Mouse (Mus musculus): Measurements from ENCODE around the gene Kirrel3. TPM values are rescaled to one million over a fixed set of nuclear protein-coding genes. Genes with fewer than 3 reads are reported as not detected.

Kirrel3 gene
- total RNA-seq, 2 experiments from 2014 or later: 1.0 to 2.2 TPM

DNA sequence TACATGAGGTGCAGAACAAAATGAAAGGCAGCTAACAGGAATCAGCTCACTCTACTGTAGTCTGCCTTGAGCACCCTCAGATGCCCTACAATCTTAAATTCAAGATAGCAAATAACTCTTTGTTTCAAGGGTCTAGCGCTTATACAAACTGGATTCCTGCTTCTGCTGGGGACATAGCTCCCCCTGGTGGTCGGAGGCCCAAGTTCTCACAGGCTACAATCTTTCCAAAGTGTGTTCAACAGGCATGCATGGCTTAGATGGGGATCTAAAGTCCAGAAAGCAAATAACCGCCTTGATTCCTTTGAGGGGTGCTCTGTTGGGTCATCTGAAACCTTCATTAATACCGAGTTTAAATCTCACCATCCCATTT lies 267.1 kb downstream of the Kirrel3 start:
- DNase-seq: peak; percentile 84

DNA sequence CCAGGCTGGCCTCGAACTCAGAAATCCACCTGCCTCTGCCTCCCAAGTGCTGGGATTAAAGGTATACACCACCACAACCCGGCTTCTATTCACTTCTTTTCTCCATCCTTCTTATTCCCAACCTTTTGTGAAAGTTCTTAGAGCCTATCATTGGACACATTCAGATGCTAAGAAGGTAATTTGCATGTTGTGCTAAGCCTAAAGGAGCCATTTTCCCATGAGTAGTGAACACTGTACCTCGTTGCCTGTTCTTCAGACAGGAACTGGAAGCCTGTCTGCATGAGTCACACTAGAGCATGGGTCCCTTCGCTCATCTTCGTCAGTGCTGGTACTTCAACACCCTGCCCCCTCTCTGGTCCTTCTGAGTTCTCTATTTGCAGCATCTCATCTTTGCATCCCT lies 268.2 kb downstream of the Kirrel3 start:
- no peak for DNase-seq

DNA sequence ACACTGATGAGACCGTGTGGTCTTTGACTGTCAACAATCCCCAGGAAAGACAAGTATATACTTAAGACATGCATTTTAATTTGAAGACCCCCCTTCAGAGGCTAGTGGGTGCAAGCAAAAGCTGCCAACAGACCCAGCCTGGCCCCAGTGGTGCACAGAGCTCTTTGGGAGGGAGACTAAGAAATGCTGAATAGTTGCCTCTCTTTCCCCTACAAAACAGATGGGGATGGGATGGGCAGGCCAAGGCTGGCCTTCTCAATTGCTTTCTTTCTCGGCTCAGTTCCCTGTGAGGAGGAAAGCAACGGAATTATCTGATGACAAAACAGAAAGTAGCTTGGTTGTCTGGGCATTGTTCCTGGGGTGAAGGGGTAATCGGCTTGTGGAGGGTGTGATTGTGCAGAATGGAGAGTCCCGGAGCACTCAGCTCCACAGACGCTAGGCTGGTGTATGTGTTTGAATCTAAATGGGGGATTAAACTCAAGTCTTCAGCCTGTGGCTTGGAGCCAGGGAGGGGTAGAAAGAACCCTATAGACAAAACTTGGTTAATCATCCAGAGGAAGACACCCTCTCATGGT lies 268.9 kb downstream of the Kirrel3 start:
- DNase-seq: no peak

DNA sequence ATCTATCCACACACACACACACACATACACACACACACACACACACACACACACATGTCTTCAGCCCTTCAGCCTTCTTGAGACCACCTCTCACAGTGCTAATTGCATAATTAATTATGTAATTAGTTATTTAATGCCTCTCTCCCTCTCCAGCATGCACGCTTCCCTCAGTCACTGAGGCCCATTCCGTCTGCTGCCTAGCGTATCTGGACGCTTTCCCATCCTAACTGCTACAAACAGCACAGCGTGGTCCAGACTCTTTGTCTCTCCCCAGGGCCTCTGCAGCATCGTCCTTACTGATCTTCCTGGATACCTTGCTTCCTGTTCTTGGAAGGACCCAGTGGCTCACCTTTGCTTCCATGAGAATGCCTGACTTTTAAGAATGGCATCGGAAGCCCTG lies 270.4 kb downstream of the Kirrel3 start:
- no peak for DNase-seq

DNA sequence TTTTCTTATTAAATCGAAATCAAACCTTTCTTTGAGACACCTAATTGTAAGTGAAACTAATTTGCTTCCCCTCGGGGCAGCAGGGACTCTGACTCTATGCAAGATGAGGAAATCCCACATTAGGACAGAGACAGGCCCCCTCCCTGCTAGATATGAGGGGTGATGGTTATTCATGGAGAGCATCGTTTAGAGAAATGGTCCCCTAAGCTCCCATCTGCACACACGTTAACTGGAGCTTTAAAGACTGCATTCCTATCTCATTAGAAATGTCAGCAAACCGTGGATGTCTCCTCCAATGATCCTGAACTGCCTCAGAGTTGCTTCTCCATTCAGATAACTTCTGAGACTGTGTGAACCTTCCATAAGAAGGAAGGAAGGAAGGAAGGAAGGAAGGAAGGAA lies 273.2 kb downstream of the Kirrel3 start:
- DNase-seq: no peak

DNA sequence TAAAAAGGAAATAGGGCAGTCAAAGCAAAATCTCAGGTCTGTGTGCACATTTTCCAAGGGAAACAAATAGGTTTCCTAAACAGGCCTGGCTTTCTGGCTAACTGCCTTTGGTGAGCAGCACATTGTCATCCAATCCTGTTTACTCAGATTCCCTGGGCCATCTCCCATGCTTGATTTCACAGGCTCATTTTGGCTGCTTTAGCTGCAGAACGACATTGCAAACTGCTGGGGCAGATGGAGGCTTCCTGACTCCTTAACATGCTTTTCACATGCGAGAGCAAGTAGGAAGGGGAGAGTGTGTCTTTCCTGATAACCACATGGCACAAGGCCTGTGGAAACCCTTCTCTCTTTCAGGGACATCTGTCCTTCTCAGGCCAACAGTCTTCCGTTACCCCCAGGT lies 274.8 kb downstream of the Kirrel3 start:
- DNase-seq: no peak

DNA sequence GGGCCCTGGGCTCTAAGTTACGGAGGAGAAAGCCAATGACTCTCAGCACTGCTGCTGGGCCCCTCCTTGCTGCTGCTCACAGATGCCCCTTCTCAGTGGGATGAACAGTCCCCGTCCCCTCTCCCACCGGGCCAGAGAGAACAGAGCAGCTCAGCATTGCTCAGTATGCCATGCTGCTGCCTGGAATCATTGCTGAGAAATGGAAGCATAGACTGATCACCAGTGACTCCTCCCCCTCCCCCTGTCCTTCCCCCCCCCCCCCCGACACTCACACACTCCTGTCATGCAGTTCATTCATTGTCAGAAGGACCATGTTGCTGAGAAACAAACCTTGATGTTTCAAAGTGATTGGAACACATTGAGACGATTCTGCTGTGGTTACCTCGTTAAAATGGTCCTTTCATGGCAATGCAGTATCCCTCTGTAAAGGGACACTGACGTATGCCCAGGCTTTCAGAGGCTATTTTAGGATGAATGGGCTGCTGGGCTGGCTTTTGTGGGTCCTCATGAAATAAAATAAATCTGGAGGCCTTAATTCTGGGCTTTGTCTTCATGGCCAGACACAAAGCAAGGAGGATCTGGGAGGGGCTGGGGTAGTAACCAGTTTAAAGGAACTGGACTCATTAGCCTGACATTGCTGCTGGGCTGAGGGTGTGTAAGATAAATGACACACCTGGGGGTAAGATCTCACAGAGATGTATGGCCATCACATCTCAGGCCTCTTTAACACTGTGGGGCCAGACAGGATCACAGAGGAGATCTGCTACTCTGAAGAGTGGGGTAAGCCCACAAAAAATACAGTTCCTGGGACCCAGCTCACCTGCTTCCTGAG lies 281.3 kb downstream of the Kirrel3 start:
- no peak for DNase-seq

DNA sequence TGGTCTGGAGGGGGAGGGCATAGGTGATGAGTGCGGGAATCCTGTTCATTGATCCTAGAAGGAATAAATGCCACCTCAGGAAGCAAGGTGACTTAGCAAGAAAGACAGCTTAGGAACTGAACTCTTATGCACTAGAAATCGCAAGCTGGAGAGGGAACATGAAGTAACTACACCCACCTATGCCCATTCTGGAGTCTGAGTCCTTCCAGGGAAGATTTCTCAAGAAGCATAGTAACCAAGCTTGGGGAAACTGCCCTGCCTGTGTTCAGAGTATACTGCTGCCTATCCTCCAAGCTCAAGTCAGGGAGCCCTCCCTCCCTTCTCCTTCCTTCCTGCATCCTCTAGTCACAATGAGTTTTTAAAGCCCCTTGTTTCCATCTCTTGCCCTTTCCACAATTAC lies 283.3 kb downstream of the Kirrel3 start:
- DNase-seq: no peak

DNA sequence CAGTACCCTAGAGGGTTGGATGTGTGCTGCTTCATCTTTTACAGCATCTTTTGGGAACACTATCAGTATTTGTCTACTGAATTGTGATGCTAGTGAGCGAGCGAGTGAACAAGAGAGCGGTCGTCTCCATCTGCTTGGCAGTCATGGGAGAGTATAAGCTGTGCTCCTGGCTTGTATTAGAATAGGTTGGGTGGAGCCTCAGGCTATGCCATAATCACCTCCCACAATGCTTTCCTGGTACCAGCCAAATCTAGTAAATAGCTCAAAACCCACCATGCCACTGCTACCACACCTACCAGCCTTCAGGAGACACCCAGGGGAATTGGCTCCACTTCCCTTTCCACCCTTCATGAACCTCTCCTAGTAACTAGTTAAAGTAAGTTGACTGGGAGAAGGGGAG lies 285.3 kb downstream of the Kirrel3 start:
- DNase-seq: no peak

DNA sequence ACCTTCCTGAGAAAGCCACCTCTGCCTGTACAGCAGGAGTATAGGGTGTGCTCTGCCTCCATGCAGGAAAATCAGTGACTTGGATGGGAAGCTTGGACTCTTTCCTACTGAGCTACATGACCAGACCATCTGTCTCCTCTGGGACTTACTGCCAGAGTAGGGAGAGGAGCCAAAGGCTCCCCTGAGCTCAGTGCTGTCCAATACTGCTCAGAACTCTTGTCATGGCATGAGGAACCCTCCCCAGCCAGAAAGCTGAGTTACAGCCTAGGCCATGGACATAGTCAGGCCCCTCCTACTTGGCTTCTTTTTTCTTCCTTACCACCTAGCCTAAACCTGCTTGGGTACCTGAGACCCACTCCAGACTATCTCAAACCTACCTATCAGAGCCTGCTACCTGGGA lies 285.7 kb downstream of the Kirrel3 start:
- no peak for DNase-seq

DNA sequence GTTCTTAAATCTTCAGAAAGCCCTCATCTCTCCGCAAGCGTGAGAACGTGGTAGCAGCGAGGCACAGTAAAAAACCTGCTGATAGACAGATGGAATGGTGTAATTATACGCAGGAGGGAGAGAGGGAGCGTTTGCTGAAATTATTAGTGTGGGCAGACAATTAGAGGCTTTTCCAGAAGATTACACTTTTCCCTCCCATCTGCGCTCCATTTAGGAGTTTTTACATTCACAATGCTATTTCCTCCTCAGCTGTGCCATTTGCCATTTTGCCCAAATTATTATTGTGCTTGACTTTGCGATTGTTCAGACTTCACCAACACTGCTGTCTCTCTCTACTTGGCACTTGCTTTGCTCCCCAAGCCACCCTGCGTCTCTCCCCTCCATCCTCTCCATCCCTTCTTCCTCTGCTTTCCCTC lies 286.3 kb downstream of the Kirrel3 start:
- DNase-seq: no peak

DNA sequence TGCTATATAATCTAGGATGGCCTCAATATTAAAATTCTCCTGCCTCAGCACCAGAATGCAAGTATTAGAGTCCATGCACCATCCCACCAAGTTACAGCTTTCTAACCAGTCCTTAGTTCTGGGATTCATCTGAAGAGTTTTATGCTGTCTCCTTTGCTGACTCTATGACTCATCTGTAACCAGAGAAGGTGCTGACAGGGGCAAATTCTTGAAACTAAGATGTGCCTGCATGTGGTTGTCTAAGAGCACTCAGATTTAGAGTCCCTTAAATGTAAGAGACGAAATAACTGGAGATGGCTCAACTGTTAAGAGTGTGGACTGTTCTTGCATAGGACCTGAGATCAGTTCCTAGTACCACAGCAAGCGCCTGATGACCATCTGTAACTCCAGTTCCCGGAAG lies 295.7 kb downstream of the Kirrel3 start:
- no peak for DNase-seq

DNA sequence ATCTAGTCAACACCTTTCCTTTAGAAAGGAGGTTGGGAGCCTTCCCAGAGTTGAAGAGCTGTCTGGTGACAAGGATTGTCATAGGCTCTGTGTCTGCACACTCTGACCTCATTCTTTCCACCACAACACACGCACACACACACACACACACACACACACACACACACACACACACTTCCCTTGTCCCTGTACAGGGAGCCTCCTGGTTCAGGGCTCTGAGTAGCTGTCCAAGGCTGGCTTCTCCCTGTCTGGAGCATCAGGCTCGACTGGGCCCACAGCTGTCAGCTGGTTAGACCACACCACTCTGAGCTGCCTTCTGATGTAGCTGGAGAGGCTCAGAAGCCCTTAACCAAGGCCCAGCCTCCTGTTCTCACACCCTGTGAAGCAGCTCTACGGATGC lies 302.2 kb downstream of the Kirrel3 start:
- DNase-seq: no peak

DNA sequence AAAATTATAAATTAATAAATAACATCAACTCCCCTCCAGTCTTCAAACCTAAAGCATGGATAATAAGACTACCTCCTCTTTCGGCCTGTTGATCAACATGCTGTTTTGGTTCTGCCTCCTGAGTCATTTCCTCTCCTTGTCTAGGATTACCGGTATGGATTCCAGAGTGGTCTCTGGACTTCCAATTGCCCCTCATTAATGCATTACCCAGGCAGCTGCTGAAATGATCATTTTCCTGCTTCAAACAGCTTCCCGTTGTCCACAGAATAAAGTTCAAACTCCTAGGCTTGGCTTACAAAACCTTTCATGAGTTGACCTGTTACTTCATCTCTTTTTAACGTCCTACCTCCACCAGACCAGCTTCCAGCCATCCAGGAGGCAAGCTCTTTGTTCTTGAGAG lies 309.5 kb downstream of the Kirrel3 start:
- no peak for DNase-seq

DNA sequence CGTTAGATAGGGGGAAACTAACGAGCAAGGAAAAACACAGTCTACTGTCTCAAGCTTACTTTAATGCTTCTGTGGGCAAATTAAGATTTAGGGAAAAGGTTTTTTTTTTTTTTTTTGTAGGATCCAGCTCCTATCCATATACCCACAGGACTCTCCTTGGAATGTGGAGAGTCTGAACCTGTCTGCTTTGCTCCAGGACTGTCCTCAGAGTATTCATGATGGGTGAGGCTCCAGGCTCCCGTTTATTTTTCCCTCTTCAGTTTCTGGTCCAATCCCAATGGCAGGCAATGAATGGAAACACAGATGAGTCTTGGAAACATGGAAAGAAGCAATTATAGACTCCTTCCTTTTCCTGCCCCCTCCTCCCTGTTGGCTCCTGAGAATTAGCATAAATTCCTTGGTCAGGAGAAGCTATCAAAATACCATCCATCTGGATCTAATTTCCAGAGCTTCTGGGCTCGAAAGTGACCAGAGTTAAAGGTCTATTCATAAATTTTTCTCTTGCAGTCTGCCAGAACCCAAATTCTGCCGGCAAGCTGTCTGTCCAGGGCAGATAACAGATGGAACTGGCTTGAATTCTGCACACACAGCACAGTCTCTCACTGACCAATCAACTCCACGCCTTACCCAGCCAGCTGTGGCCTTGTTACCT lies 312.1 kb downstream of the Kirrel3 start:
- no peak for DNase-seq

DNA sequence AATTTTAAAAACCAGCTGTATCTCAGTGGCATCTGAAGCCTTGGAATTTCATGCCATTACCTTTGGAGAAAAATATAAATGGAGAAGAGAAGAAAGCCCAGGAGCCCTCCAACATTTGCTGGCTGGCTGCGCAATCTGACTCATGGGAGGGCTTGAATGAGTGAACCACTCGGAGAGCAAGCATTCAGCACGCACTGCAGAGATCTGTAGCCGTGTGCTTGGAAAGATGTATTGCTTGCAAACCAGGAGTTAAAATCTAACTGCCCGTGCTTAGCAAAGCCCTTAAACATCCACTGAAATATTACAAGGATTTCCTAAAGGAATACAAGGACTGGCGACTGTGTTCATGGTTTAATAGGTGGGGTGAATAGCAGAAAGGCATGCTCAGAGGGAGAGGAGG lies 316.0 kb downstream of the Kirrel3 start:
- no peak for DNase-seq

DNA sequence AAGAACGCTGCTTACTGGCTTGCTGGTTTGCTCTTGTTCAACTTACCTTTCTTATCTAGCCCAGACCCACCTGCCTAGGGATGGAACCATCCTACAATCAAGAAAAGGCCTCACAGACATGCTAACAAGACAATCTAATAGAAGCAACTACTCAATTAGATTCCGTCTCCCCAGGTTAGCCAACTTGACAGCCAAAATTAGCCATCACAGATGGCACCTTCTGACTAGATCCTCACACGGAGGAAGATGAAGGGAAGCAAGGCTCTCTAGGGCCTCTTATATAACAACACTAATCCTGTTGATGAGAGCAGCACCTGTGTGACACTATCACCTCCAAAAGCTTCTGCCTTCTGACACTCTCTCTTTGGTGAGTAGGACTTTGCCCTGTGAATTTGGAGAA lies 321.2 kb downstream of the Kirrel3 start:
- DNase-seq: no peak

DNA sequence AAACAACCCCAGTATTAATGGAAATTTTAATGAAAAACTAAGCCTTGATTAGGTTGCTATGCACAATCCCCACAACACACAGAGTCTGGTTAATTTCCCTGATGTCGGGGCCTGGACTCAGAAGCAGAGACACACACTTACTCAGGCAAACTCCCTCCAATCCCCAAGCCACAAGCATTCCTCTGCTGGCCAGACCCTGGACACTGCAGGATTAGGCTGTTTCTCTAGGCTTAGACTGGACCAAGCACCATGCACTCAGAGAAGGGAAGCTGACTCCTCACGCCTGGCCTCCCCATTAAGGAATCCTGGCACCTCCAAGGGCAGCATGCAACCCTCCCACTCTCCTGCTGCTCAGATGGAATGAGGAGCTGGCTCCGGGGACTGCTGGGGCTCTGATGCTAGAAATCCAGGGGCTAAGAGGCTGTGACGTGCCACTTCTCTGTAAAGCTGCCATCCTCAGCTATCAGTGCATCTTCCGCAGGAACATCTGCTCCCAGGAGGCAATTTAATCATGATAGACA lies 324.4 kb downstream of the Kirrel3 start:
- no peak for DNase-seq

DNA sequence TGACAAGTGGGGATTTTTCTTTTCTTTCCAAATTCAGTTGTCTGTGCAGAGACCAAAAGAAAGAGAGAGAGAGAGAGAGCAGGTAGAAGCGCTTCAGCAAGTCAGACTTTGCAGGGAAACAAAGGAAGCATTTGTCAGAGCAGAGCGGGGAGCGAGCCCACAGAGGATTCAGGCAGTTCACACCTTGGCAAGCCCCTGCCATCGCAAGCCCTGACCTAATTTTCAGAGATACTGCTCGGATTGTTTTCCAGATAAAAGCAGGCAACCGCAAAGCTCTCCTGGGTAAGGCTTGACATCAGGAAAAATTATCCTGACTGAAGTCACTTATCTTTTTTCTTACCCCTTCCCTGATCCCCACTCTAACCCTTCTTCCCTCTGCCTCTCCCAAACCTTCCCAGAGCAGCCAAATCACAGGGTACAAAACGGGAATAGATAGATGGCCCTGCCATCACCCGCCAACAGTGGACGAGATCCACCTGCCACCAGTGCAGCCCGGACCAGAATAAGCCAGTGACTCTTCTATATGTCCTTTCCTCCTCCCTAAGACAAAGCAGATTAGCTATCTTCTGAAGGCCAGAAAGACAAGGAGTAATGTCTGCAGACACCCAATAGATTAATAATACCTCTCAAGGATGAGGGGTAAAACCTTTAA lies 332.8 kb downstream of the Kirrel3 start:
- DNase-seq: no peak

DNA sequence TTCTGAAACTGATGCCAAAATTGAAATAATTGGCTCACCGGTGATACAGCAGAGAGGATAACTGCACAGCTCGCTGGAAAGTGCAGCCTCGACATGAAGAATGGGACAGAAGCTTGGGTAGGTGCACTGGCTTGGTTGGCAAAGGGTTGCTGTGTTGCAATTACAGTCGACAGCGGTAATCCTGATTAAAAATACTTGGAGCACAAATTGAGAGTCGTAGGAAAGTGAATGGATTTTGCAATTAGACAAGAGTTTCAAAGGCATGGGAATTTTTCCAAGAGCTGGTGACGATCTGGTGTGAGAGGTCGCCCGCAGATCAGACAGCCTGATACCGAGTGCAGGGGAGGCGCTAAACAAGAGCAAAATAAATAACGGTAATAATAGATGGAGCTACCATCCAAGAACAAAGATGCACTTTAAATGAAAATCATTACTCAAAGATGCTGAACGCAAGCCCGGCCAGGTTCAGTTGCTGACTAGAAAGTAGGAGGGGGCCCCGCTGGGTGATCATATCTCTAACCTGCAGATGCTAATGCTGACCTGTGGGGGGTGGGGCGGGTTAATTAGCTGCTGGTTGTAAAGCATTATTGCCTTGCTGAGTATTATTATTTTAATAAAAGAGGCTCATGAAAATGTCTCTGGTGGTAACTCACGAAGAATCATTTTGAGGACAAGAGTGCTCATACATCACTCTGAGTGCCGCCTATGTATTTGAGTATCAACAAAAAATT lies 338.8 kb downstream of the Kirrel3 start:
- peak; percentile 7 for DNase-seq

DNA sequence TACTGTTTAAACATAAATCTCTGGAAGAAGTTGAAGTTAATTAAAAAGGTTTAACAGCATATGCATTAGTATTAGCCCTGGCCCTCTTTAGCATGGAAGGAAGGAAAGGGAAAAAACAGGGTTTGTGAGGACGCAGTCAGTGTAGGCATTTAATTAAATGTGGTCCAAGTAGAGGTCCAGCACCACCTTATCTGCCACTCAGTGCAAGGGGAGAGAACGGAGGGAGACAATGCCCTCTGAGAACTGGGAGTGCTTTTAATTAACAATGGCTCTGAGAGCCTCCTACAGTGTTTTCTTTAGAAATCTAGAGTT lies 339.4 kb downstream of the Kirrel3 start:
- DNase-seq: no peak

DNA sequence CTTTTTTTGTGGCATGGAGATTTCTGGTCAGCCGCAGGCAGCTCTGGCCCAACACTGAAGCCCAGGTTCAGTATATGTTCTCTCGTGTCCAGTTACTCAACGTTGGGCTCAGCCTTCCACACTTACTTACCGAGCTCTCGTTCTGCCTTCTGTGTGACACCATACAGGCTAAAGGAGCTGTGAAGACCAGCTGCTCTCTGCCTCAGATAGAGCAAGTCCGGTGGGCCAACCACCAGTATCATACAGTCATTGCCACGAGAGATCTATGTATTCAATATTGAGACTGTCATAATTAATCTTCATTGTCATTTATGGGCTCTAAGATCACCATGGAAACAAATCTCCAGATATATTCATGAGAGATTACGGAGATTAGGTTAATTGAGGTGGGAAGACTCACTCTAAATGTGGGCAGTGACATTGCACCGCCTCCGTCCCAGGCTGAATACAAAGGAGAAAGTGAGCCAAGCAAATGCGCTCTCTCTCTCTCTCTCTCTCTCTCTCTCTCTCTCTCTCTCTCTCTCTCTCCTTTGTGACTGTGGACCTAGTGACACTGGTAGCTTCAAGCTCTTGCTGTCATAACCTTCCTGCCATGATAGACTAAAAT lies 339.8 kb downstream of the Kirrel3 start:
- no peak for DNase-seq
